Mouse (Mus musculus): ENCODE measurements around the gene Sh2d7.

- no peak for TF ChIP-seq POLR2A (IDR thresholded peaks at IDR 0.05; ENCODE audit: borderline replicate concordance, extremely low read depth, insufficient read depth, insufficient read length, poor library complexity, severe bottlenecking)
- no peak for TF ChIP-seq CTCF (IDR thresholded peaks at IDR 0.05; ENCODE audit: borderline replicate concordance, extremely low read depth, insufficient read depth, insufficient read length)
Observed at GRCm38 (mm10) chr9:54566958-54567357, 28.2 kb downstream of the Sh2d7 start.
